Mouse (Mus musculus): ENCODE measurements around the gene Tigd3.

DNA sequence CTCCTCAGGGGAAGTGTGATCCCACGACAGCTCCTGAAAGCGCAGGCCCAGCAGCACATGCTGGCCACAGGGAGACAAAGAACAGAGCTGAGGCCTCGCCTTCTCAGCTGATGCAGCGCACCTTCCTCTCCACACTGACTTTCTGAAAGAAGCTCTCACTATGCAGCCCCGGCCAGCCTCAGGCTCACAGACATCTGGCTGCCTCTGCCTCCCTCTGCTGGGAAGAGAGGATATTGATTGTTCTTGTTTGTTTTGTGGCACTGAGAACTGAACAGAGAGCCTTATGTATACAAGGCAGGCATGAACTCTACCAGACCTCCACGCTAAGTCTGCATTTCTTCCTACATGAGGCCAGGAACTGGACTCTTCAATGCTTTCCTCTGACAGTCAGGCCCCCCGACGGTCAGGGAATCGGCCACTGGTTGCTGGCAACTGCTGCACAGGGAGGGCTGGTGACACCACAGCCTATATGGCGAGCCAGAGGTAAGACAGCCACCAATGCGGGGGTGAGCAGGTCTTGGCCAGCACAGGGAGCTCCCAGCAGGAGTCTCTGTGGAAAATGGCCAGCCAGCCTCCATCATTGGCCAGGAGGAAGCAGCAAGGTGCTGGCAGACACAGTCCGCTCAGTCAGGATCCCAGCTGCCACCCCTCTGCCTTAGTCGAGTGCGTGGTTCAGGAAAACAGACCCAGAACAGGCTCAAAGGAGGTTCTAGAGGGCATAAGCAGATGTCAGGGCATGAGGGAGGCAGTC, 31.4 kb downstream of the Tigd3 start:
- TF ChIP-seq HCFC1 (IDR thresholded peaks at IDR 0.05; ENCODE audit: borderline replicate concordance, insufficient read depth, low read length) (no peak), CHD2 (IDR thresholded peaks at IDR 0.05; ENCODE audit: low read depth, low read length) (no peak)

All from ES-E14 (cell line).